Mouse (Mus musculus): Measurements from ENCODE around the gene Crls1. TPM values are rescaled to one million over a fixed set of nuclear protein-coding genes. Genes with fewer than 3 reads are reported as not detected.

Crls1 gene
- total and polyA plus RNA-seq, 3 experiments = 46.2 to 194 (median 51.8) TPM

DNA sequence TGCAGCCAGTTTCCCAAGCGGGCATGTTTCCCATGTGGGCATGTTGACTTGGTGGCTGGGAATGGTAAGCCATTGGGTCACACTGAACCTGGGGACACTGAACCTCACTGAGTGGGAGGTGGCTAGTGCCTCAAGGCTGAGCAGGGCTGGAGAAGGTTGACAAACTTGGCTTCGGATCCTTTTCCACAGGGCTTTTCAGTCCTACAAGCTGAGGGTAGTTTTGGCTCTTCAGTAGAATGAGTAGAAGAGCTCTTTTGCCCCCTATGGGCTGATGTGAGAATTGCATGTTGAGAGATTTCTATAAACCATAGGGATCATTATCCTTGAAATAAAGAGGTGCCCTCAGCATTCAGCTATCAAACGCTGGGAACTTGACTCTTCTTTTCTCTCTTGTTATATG, 57.0 kb downstream of the Crls1 start:
- no peaks in the 10 kb centered on the region for H3K79me2 ChIP-seq (ENCODE audit: control insufficient read depth, insufficient read depth, low read length, poor library complexity)
- H3K4me1 ChIP-seq (ENCODE audit: control insufficient read depth in 1 of 2, insufficient read depth in 2 of 2, low read length in 2 of 2) = no peaks in the 10 kb centered on the region
- H3K9ac ChIP-seq (ENCODE audit: control insufficient read depth, low read depth, low read length, poor library complexity, severe bottlenecking) = no peak overlapping the region
- peak; percentile 61 for DNase-seq (ENCODE audit: low read depth, low spot score)
- TF ChIP-seq ZC3H11A (IDR thresholded peaks at IDR 0.05; ENCODE audit: low read depth, low read length) (peak; percentile 48), JUND (IDR thresholded peaks at IDR 0.05; ENCODE audit: low read depth, low read length) (no peak), ETS1 (IDR thresholded peaks at IDR 0.05; ENCODE audit: low read depth, low read length) (no peak), CTCF (IDR thresholded peaks at IDR 0.05 in 2 of 3, conservative IDR thresholded peaks at IDR 0.05 in 1 of 3; ENCODE audit: control insufficient read depth in 1 of 3, insufficient read depth in 1 of 3, low read depth in 2 of 3, low read length in 3 of 3, poor library complexity in 1 of 3, severe bottlenecking in 1 of 3) (peak in 2 of 3 experiments; percentile 66 to 72; a peak in 4 of 6 replicates), RAD21 (IDR thresholded peaks at IDR 0.05; ENCODE audit: low read depth, low read length) (peak; percentile 80), SMC3 (IDR thresholded peaks at IDR 0.05; ENCODE audit: low read depth, low read length) (peak; percentile 60)
- no peaks in the 10 kb centered on the region for H3K36me3 ChIP-seq (ENCODE audit: control insufficient read depth in 1 of 2, insufficient read depth in 2 of 2, low read length in 2 of 2)
- no peak overlapping the region for H3K27ac ChIP-seq (ENCODE audit: control insufficient read depth, low read depth, low read length)
- H3K27me3 ChIP-seq (ENCODE audit: control insufficient read depth in 1 of 2, insufficient read depth in 2 of 2, low read length in 2 of 2) = no peaks in the 10 kb centered on the region; a peak in 1 of 4 replicates
- no peak overlapping the region for H3K4me3 ChIP-seq (ENCODE audit: control insufficient read depth in 1 of 2, insufficient read depth in 1 of 2, low read depth in 2 of 2, low read length in 2 of 2)
- no peaks in the 10 kb centered on the region for H3K9me3 ChIP-seq (replicated peaks; ENCODE audit: insufficient read depth, low read length)

DNA sequence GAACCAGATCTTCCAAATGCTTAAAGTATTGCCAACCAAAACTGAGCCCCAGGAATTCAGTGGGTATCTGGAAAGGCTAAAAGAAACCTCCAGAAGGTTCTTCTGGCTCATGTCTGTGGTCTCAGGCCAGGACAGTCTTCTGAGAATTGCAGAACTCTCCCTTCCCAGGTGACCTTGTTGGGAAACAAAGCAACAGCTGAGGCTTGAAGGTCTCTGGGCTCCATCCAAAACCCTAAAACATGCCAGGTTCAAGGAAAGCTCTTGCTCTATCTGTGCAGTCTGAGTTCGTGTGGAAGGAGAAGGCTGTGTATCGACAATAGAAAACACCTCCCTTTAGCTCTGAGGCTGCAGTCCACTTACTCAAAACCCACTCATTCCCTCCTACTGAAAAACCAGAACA, 58.5 kb downstream of the Crls1 start:
- Histone ChIP-seq H3K27me3 (ENCODE audit: control insufficient read depth in 1 of 2, insufficient read depth in 2 of 2, low read length in 2 of 2) (no peaks in the 10 kb centered on the region; a peak in 1 of 4 replicates), H3K9ac (ENCODE audit: control insufficient read depth, low read depth, low read length, poor library complexity, severe bottlenecking) (no peak overlapping the region), H3K4me3 (ENCODE audit: control insufficient read depth in 1 of 2, insufficient read depth in 1 of 2, low read depth in 2 of 2, low read length in 2 of 2) (no peak overlapping the region), H3K79me2 (ENCODE audit: control insufficient read depth, insufficient read depth, low read length, poor library complexity) (no peaks in the 10 kb centered on the region), H3K9me3 (replicated peaks; ENCODE audit: insufficient read depth, low read length) (no peaks in the 10 kb centered on the region), H3K27ac (ENCODE audit: control insufficient read depth, low read depth, low read length) (no peak overlapping the region), H3K36me3 (ENCODE audit: control insufficient read depth in 1 of 2, insufficient read depth in 2 of 2, low read length in 2 of 2) (no peaks in the 10 kb centered on the region), H3K4me1 (ENCODE audit: control insufficient read depth in 1 of 2, insufficient read depth in 2 of 2, low read length in 2 of 2) (no peaks in the 10 kb centered on the region)
- no peak for TF ChIP-seq EP300 (IDR thresholded peaks at IDR 0.05; ENCODE audit: low read depth in 1 of 2, low read length in 2 of 2)
- no peak for TF ChIP-seq HCFC1 (IDR thresholded peaks at IDR 0.05; ENCODE audit: low read depth, low read length)
- no peak for TF ChIP-seq MXI1 (IDR thresholded peaks at IDR 0.05; ENCODE audit: low read depth, low read length)
- TF ChIP-seq CTCF (IDR thresholded peaks at IDR 0.05 in 2 of 3, conservative IDR thresholded peaks at IDR 0.05 in 1 of 3; ENCODE audit: control insufficient read depth in 1 of 3, insufficient read depth in 1 of 3, low read depth in 2 of 3, low read length in 3 of 3, poor library complexity in 1 of 3, severe bottlenecking in 1 of 3) = no peak
- TF ChIP-seq CHD2 (IDR thresholded peaks at IDR 0.05; ENCODE audit: low read length) = no peak
- no peak for TF ChIP-seq ETS1 (IDR thresholded peaks at IDR 0.05; ENCODE audit: low read depth, low read length)
- no peak for TF ChIP-seq JUND (IDR thresholded peaks at IDR 0.05; ENCODE audit: low read depth, low read length)
- TF ChIP-seq MAFK (IDR thresholded peaks at IDR 0.05; ENCODE audit: borderline replicate concordance, low read depth, low read length) = no peak
- TF ChIP-seq ZMIZ1 (IDR thresholded peaks at IDR 0.05; ENCODE audit: low read depth, low read length) = no peak
- TF ChIP-seq MYB (IDR thresholded peaks at IDR 0.05; ENCODE audit: low read depth, low read length) = no peak
- no peak for TF ChIP-seq USF2 (IDR thresholded peaks at IDR 0.05; ENCODE audit: borderline replicate concordance in 1 of 2, insufficient read depth in 1 of 2, low read depth in 1 of 2, low read length in 2 of 2)
- TF ChIP-seq ZNF384 (IDR thresholded peaks at IDR 0.05; ENCODE audit: low read depth, low read length) = no peak
- no peak for TF ChIP-seq SMC3 (IDR thresholded peaks at IDR 0.05; ENCODE audit: low read depth, low read length)
- TF ChIP-seq POLR2A (IDR thresholded peaks at IDR 0.05; ENCODE audit: control insufficient read depth in 1 of 2, insufficient read depth in 1 of 2, low read depth in 1 of 2, low read length in 2 of 2, poor library complexity in 1 of 2) = no peak
- no peak for TF ChIP-seq MAZ (IDR thresholded peaks at IDR 0.05; ENCODE audit: low read depth, low read length)
- TF ChIP-seq RAD21 (IDR thresholded peaks at IDR 0.05; ENCODE audit: low read depth, low read length) = no peak
- no peak for TF ChIP-seq USF1 (IDR thresholded peaks at IDR 0.05; ENCODE audit: low read depth, low read length)
- DNase-seq (ENCODE audit: low read depth, low spot score) = no peak

All from MEL (cell line).